Mouse (Mus musculus) hindbrain, postnatal 0 days (tissue): ENCODE data around the gene Gla. TPM values are rescaled to one million over a fixed set of nuclear protein-coding genes. Genes with fewer than 3 reads are reported as not detected.

Source experiments
- ATAC-seq: fragments of 200-750 bp; cut with Nextera tagmentation; 2 replicates; pipeline ENCODE4 v1.8.0; 2017; ENCODE audit warnings: mild to moderate bottlenecking, moderate TSS enrichment, moderate library complexity
- DNase-seq: peaks from one replicate; pipeline ENCODE4 v3.0.0-alpha.2; 2015; ENCODE audit warnings: low spot score
- H3K27ac ChIP-seq: fragments of 300-500 bp; sonication (generic); 2 replicates; pipeline ENCODE4 v1.5.1; 2014; ENCODE audit warnings: mild to moderate bottlenecking
- H3K27me3 ChIP-seq: fragments of 300-500 bp; sonication (generic); 2 replicates; pipeline ENCODE4 v1.6.1; 2014; ENCODE audit warnings: low read length, mixed read lengths; ENCODE audit not compliant: insufficient read depth
- H3K36me3 ChIP-seq: fragments of 300-500 bp; sonication (generic); 2 replicates; pipeline ENCODE4 v1.6.1; 2014; ENCODE audit warnings: low read length, mixed read lengths; ENCODE audit not compliant: insufficient read depth
- H3K4me1 ChIP-seq: fragments of 300-500 bp; sonication (generic); 2 replicates; pipeline ENCODE4 v1.6.1; 2014; ENCODE audit warnings: antibody characterized with exemption, low read length, mixed read lengths; ENCODE audit not compliant: insufficient read depth
- H3K4me2 ChIP-seq: fragments of 300-500 bp; sonication (generic); 2 replicates; pipeline ENCODE4 v1.6.1; 2014; ENCODE audit warnings: low read depth, mild to moderate bottlenecking, low read length, moderate library complexity, mixed read lengths
- H3K4me3 ChIP-seq: fragments of 300-500 bp; sonication (generic); 2 replicates; pipeline ENCODE4 v1.5.1; 2014; ENCODE audit warnings: low read length
- H3K9ac ChIP-seq: fragments of 300-500 bp; sonication (generic); replicated peaks from 2 replicates; pipeline ENCODE4 v1.6.1; 2014; ENCODE audit warnings: mild to moderate bottlenecking, low read length, moderate library complexity, mixed read lengths
- H3K9me3 ChIP-seq: fragments of 300-500 bp; sonication (generic); 2 replicates; pipeline ENCODE4 v1.6.1; 2016; ENCODE audit warnings: low read length, mixed read lengths
- CTCF ChIP-seq: IDR thresholded peaks from 2 replicates; pipeline ENCODE4 v1.5.1; 2016; ENCODE audit warnings: antibody characterized with exemption, control low read depth, low read depth
- WGBS: fragments of 180-500 bp; shearing (Covaris S2); extraction: QIAGEN DNeasy Blood & Tissue Kit; methylation state at CpG from one replicate; pipeline ENCODE4 v1.1.7; 2014; 5-methylcytosine and 5-hydroxymethylcytosine counted together
- polyA plus RNA-seq: library from polyadenylated mRNA; unstranded; fragments of >200 nt; fragmentation: Nextera tagmentation; extraction: Ambion mirVana; gene quantifications from 2 replicates; pipeline ENCODE4 v1.2.1, GENCODE M21; 2015
- total RNA-seq: library from RNA; depleted of rRNA; stranded (reverse); fragments of >200 nt; gene quantifications from 2 replicates; pipeline ENCODE4 v1.2.3, GENCODE M21; 2014

Gene Gla
- total and polyA plus RNA-seq, 2 experiments from 2014 or later = 3.9 to 4.8 TPM

GRCm38 (mm10) chrX:134589836-134590235 lies 11.1 kb downstream of the Gla start:
- no peak for DNase-seq
- Histone ChIP-seq H3K9ac (no peak overlapping the region), H3K4me2 (no peak overlapping the region), H3K27ac (no peak overlapping the region), H3K9me3 (no peaks in the 10 kb centered on the region), H3K4me1 (no peaks in the 10 kb centered on the region), H3K36me3 (no peaks in the 10 kb centered on the region; the same call in 1 of the 2 replicates), H3K4me3 (no peak overlapping the region), H3K27me3 (no peaks in the 10 kb centered on the region)
- 74% methylated on average over 5 of the region's 5 CpGs for WGBS
- no peak for ATAC-seq
- no peak for TF ChIP-seq CTCF

DNA sequence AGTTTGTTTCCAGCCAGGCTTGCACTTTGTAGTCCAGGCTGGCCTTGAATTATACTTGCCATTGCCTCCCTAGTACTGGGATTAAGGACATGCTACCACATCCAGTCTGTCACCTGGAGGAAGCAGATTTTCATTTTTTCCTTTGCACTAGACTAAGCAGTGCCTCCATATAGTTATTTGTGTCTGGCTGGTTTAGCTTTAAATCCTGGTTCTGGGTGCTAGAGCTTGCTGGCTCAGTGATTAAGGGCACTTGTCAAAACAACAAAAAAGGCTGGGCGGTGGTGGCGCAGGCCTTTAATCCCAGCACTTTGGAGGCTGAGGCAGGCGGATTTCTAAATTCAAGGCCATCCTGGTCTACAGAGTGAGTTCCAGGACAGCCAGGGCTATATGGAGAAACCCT lies 11.9 kb downstream of the Gla start:
- Histone ChIP-seq H3K9me3 (no peaks in the 10 kb centered on the region), H3K9ac (no peak overlapping the region), H3K36me3 (no peaks in the 10 kb centered on the region; the same call in 1 of the 2 replicates), H3K27ac (no peak overlapping the region), H3K4me3 (no peak overlapping the region), H3K4me1 (no peaks in the 10 kb centered on the region), H3K4me2 (no peak overlapping the region), H3K27me3 (no peaks in the 10 kb centered on the region)
- 87% methylated on average over 3 of the region's 3 CpGs for WGBS
- no peak for TF ChIP-seq CTCF
- ATAC-seq (no peak), DNase-seq (no peak)

DNA sequence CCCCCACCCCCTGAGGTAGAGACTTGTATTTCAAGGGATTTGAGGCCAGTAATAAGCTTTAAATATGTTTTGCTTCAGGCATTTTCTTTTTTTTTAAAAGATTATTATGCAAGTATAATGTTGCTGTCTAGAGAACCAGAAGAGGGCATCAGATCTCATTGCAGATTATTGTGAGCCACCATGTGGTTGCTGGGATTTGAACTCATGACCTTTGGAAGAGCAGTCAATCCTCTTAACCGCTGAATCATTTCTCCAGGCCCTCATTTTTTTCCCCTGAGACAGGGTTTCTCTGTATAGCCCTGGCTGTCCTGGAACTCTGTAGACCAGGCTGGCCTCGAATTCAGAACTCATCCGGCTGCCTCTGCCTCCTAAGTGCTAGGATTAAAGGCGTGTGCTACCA lies 12.7 kb downstream of the Gla start:
- Histone ChIP-seq H3K36me3 (no peaks in the 10 kb centered on the region; the same call in 1 of the 2 replicates), H3K9ac (no peak overlapping the region), H3K4me1 (no peaks in the 10 kb centered on the region), H3K9me3 (no peaks in the 10 kb centered on the region), H3K27ac (no peak overlapping the region), H3K4me2 (no peak overlapping the region), H3K27me3 (no peaks in the 10 kb centered on the region), H3K4me3 (no peak overlapping the region)
- no peak for TF ChIP-seq CTCF
- DNase-seq = no peak
- 76% methylated on average over 4 of the region's 4 CpGs for WGBS
- no peak for ATAC-seq

DNA sequence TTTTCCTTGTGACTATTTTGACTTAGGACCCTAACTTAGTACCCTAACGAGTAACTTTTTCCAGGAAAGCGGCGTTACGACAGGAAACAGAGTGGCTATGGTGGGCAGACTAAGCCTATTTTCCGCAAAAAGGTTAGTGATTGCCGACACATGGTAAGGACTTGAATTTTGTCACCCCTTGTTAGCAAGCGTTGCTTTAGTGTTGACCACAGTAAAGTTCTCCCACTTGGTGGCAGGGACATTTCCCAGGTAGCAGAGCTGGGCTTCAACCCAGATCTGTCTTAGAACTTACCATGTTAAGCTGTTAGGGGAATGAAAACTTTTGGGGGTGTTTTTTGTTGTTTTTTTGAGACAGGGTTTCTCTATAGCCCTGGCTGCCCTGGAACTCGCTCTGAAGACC lies 14.5 kb downstream of the Gla start:
- H3K4me1 ChIP-seq = no peaks in the 10 kb centered on the region
- H3K36me3 ChIP-seq = no peaks in the 10 kb centered on the region; the same call in 1 of the 2 replicates
- H3K4me3 ChIP-seq = peak overlapping the region; percentile 44
- no peaks in the 10 kb centered on the region for H3K27me3 ChIP-seq
- H3K9me3 ChIP-seq = no peaks in the 10 kb centered on the region
- peak overlapping the region; percentile 71; the same call in 1 of the 2 replicates for H3K27ac ChIP-seq
- H3K4me2 ChIP-seq = peak overlapping the region; percentile 58
- ATAC-seq (no peak), DNase-seq (no peak)
- no peak for TF ChIP-seq CTCF
- 53% methylated on average over 8 of the region's 8 CpGs for WGBS
- peak overlapping the region; percentile 52 for H3K9ac ChIP-seq

GRCm38 (mm10) chrX:134585103-134586002 lies 15.6 kb downstream of the Gla start, which contains the start of gene Rpl36a:
Gene Rpl36a, plus strand, starts transcription at chrX:134585654.
- Histone ChIP-seq H3K4me1 (no peaks in the 10 kb centered on the region), H3K36me3 (no peaks in the 10 kb centered on the region; the same call in 1 of the 2 replicates), H3K4me3 (peak within 1 kb of the TSS; percentile 44), H3K9me3 (no peaks in the 10 kb centered on the region), H3K9ac (peak within 1 kb of the TSS; percentile 52), H3K27me3 (no peaks in the 10 kb centered on the region), H3K27ac (peak within 1 kb of the TSS; percentile 71), H3K4me2 (peak within 1 kb of the TSS; percentile 58)
- 29% methylated on average over 45 of the region's 45 CpGs for WGBS
- peak; percentile 73 for TF ChIP-seq CTCF
- ATAC-seq = peak; percentile 99
- peak; percentile 94 for DNase-seq

GRCm38 (mm10) chrX:134582888-134583669 lies 17.8 kb downstream of the Gla start, which contains the start of gene Btk:
Gene Btk, minus strand, starts transcription at chrX:134583570.
- H3K9me3 ChIP-seq = no peaks in the 10 kb centered on the region
- DNase-seq (no peak), ATAC-seq (no peak)
- no peaks in the 10 kb centered on the region for H3K27me3 ChIP-seq
- H3K4me1 ChIP-seq = no peaks in the 10 kb centered on the region
- no peak within 1 kb of the TSS for H3K4me3 ChIP-seq
- H3K9ac ChIP-seq = no peak within 1 kb of the TSS
- no peak within 1 kb of the TSS for H3K27ac ChIP-seq
- no peak for TF ChIP-seq CTCF
- H3K36me3 ChIP-seq = no peaks in the 10 kb centered on the region
- H3K4me2 ChIP-seq = no peak within 1 kb of the TSS
- 80% methylated on average over 11 of the region's 11 CpGs for whole genome bisulfite sequencing
